In genomic region chr12:28638778-28639177, GRCm38 (mm10) we compare ENCODE assay signal across 1 mouse cellular context.
TF ChIP-seq lines count a peak whose summit lies in the region.

No protein-coding gene starts in this region.

TF ChIP-seq in CH12.LX, 34 proteins besides CTCF, POLR2A, EP300 and RAD21 (continued from another document):
- TF ChIP-seq ZMIZ1 (IDR thresholded peaks at IDR 0.05; ENCODE audit: low read depth, low read length) (no peak), RCOR1 (conservative IDR thresholded peaks at IDR 0.05; ENCODE audit: low read depth, low read length) (no peak), SMC3 (IDR thresholded peaks at IDR 0.05; ENCODE audit: low read depth, low read length) (peak; percentile 38), TCF12 (IDR thresholded peaks at IDR 0.05; ENCODE audit: low read depth, low read length) (no peak), IRF4 (IDR thresholded peaks at IDR 0.05; ENCODE audit: low read depth, low read length) (no peak), MYC (IDR thresholded peaks at IDR 0.05; ENCODE audit: low read depth, low read length) (0 out of 2 replicates have a peak, but pooled peaks have one; percentile 53)
